Mouse (Mus musculus) limb, embryonic 14.5 days (tissue): ENCODE measurements around the gene H2-T23. TPM values are rescaled to one million over a fixed set of nuclear protein-coding genes. Genes with fewer than 3 reads are reported as not detected.
"Not testable (repeated sequence)": the region's sequence is repeated elsewhere in the genome, so short reads cannot be mapped to it uniquely, and the experiment has no call there.

Source experiments
- ATAC-seq: fragments of 200-750 bp; cut with Nextera tagmentation; 2 replicates; pipeline ENCODE4 v1.8.0; 2017; ENCODE audit warnings: low read depth, moderate number of reproducible peaks, moderate TSS enrichment; ENCODE audit not compliant: low FRiP score
- DNase-seq: peaks from one replicate; pipeline ENCODE4 v3.0.0-alpha.2; 2015; ENCODE audit warnings: low spot score
- H3K27ac ChIP-seq: fragments of 300-500 bp; sonication (generic); replicated peaks from 2 replicates; pipeline ENCODE4 v1.5.1; 2014; ENCODE audit warnings: low read depth, mild to moderate bottlenecking, low read length, moderate library complexity, mixed read lengths
- H3K27me3 ChIP-seq: fragments of 300-500 bp; sonication (generic); 2 replicates; pipeline ENCODE4 v1.6.1; 2014; ENCODE audit warnings: low read length, mixed read lengths; ENCODE audit not compliant: control insufficient read depth, insufficient read depth
- H3K36me3 ChIP-seq: fragments of 300-500 bp; sonication (generic); 2 replicates; pipeline ENCODE4 v1.6.1; 2014; ENCODE audit warnings: mild to moderate bottlenecking, low read length, moderate library complexity, mixed read lengths; ENCODE audit not compliant: control insufficient read depth, insufficient read depth
- H3K4me1 ChIP-seq: fragments of 300-500 bp; sonication (generic); 2 replicates; pipeline ENCODE4 v1.6.1; 2014; ENCODE audit warnings: antibody characterized with exemption, low read length, mixed read lengths; ENCODE audit not compliant: control insufficient read depth, insufficient read depth
- H3K4me2 ChIP-seq: fragments of 300-500 bp; sonication (generic); replicated peaks from 2 replicates; pipeline ENCODE4 v1.6.1; 2014; ENCODE audit warnings: low read depth, mild to moderate bottlenecking, low read length, moderate library complexity; ENCODE audit not compliant: severe bottlenecking
- H3K4me3 ChIP-seq: fragments of 300-500 bp; sonication (generic); replicated peaks from 2 replicates; pipeline ENCODE4 v1.5.1; 2014; ENCODE audit warnings: low read length
- H3K9ac ChIP-seq: fragments of 300-500 bp; sonication (generic); 2 replicates; pipeline ENCODE4 v1.6.1; 2014; ENCODE audit warnings: mild to moderate bottlenecking, low read depth, low read length, moderate library complexity; ENCODE audit not compliant: severe bottlenecking
- H3K9me3 ChIP-seq: fragments of 300-500 bp; sonication (generic); 2 replicates; pipeline ENCODE4 v1.6.1; 2016; ENCODE audit warnings: low read length; ENCODE audit not compliant: control insufficient read depth
- POLR2A ChIP-seq: fragments of 200-500 bp; IDR thresholded peaks from 2 replicates; pipeline ENCODE4 v1.8.0; 2012; ENCODE audit warnings: inconsistent platforms, mild to moderate bottlenecking, moderate library complexity, borderline replicate concordance; ENCODE audit not compliant: insufficient read depth, insufficient read length; ENCODE audit errors: extremely low read depth
- WGBS: fragments of 180-500 bp; shearing (Covaris S2); extraction: QIAGEN DNeasy Blood & Tissue Kit; methylation state at CpG from one replicate; pipeline ENCODE4 v1.1.7; 2014; 5-methylcytosine and 5-hydroxymethylcytosine counted together
- polyA plus RNA-seq, 2 experiments: library from polyadenylated mRNA; depleted of rRNA in 1 of 2; stranded (reverse) in 1 of 2; unstranded in 1 of 2; fragments of >200 nt; fragmentation: Nextera tagmentation in 1 of 2; extraction: Ambion mirVana in 1 of 2; gene quantifications; 2 replicates each; pipeline versions ENCODE4 v1.2.1 to v1.2.3; 2012 to 2014

The H2-T23 gene
- polyA plus RNA-seq, 2 experiments: 10.0 to 13.5 TPM

- peak overlapping the region; percentile 44 for H3K4me3 ChIP-seq
- DNase-seq, H3K9me3 ChIP-seq, H3K4me1 ChIP-seq, H3K36me3 ChIP-seq, H3K27me3 ChIP-seq, ATAC-seq, H3K27ac ChIP-seq: not testable (repeated sequence)
- 72% methylated on average over 4 of the region's 8 CpGs for WGBS
- 0 out of 2 replicates have a peak overlapping the region, but pooled peaks have one; percentile 55 for H3K9ac ChIP-seq
- H3K4me2 ChIP-seq: peak overlapping the region; percentile 82
Measured at GRCm38 (mm10) chr17:36030703-36031582, 1.7 kb downstream of the H2-T23 start.

- DNase-seq, H3K4me2 ChIP-seq, ATAC-seq, H3K9me3 ChIP-seq, H3K36me3 ChIP-seq, H3K4me3 ChIP-seq, H3K9ac ChIP-seq, H3K27me3 ChIP-seq, H3K4me1 ChIP-seq, H3K27ac ChIP-seq: not testable (repeated sequence)
- WGBS: 66% methylated on average over 2 of the region's 4 CpGs
Measured at GRCm38 (mm10) chr17:36030046-36030702, 2.5 kb downstream of the H2-T23 start.

GRCm38 (mm10) chr17:36028879-36029619, 3.6 kb downstream of the H2-T23 start:
- no peaks in the 10 kb centered on the region for H3K36me3 ChIP-seq
- H3K9ac ChIP-seq: no peak overlapping the region
- H3K4me3 ChIP-seq: no peak overlapping the region
- no peak for TF ChIP-seq POLR2A
- DNase-seq (no peak), ATAC-seq (no peak)
- 85% methylated on average over 7 of the region's 7 CpGs for WGBS
- H3K27me3 ChIP-seq: 0 out of 2 replicates have a peak, but pooled peaks cover 4% of the 10 kb centered on the region
- H3K9me3 ChIP-seq: no peaks in the 10 kb centered on the region
- H3K4me1 ChIP-seq: no peaks in the 10 kb centered on the region
- H3K4me2 ChIP-seq: no peak overlapping the region
- no peak overlapping the region for H3K27ac ChIP-seq

- no peak for ATAC-seq
- H3K36me3 ChIP-seq: no peaks in the 10 kb centered on the region
- H3K4me3 ChIP-seq: no peak overlapping the region
- no peak overlapping the region for H3K4me2 ChIP-seq
- TF ChIP-seq POLR2A: no peak
- no peak overlapping the region for H3K9ac ChIP-seq
- no peaks in the 10 kb centered on the region for H3K9me3 ChIP-seq
- WGBS: 89% methylated on average over 4 of the region's 4 CpGs
- DNase-seq: no peak
- H3K4me1 ChIP-seq: no peaks in the 10 kb centered on the region
- no peak overlapping the region for H3K27ac ChIP-seq
- H3K27me3 ChIP-seq: 0 out of 2 replicates have a peak, but pooled peaks cover 4% of the 10 kb centered on the region
Measured at GRCm38 (mm10) chr17:36027663-36028062, 5.0 kb downstream of the H2-T23 start.

- no peaks in the 10 kb centered on the region for H3K4me1 ChIP-seq
- ATAC-seq (no peak), DNase-seq (no peak)
- no peak overlapping the region for H3K4me3 ChIP-seq
- no peaks in the 10 kb centered on the region for H3K36me3 ChIP-seq
- H3K4me2 ChIP-seq: no peak overlapping the region
- H3K9me3 ChIP-seq: no peaks in the 10 kb centered on the region
- WGBS: 64% methylated on average over 4 of the region's 4 CpGs
- no peaks in the 10 kb centered on the region for H3K27me3 ChIP-seq
- no peak for TF ChIP-seq POLR2A
- H3K9ac ChIP-seq: no peak overlapping the region
- H3K27ac ChIP-seq: no peak overlapping the region
Measured at GRCm38 (mm10) chr17:36025901-36026300, 6.8 kb downstream of the H2-T23 start.
